Mouse (Mus musculus) liver, postnatal 0 days (tissue): ENCODE results near the gene Tgm1. TPM values are rescaled to one million over a fixed set of nuclear protein-coding genes. Genes with fewer than 3 reads are reported as not detected.

Experiments used
- ATAC-seq: fragments of 200-750 bp; cut with Nextera tagmentation; 2 replicates; pipeline ENCODE4 v1.8.0; 2017; ENCODE audit warnings: mild to moderate bottlenecking, moderate library complexity
- DNase-seq: peaks from one replicate; pipeline ENCODE4 v3.0.0-alpha.2; 2016
- H3K27ac ChIP-seq: fragments of 300-500 bp; sonication (generic); 2 replicates; pipeline ENCODE4 v1.5.1; 2014; ENCODE audit warnings: antibody characterized with exemption, moderate library complexity, mild to moderate bottlenecking, low read depth
- H3K27me3 ChIP-seq: fragments of 300-500 bp; sonication (generic); 2 replicates; pipeline ENCODE4 v1.6.1; 2014; ENCODE audit warnings: low read length, control low read depth, mixed read lengths; ENCODE audit not compliant: insufficient read depth
- H3K36me3 ChIP-seq: fragments of 300-500 bp; sonication (generic); replicated peaks from 2 replicates; pipeline ENCODE4 v1.6.1; 2014; ENCODE audit warnings: mild to moderate bottlenecking, control low read depth, low read length, moderate library complexity, mixed read lengths; ENCODE audit not compliant: insufficient read depth
- H3K4me1 ChIP-seq: fragments of 300-500 bp; sonication (generic); 2 replicates; pipeline ENCODE4 v1.6.1; 2014; ENCODE audit warnings: antibody characterized with exemption, mild to moderate bottlenecking, control low read depth; ENCODE audit not compliant: insufficient read depth
- H3K4me2 ChIP-seq: fragments of 300-500 bp; sonication (generic); 2 replicates; pipeline ENCODE4 v1.6.1; 2014; ENCODE audit warnings: low read depth, mild to moderate bottlenecking, low read length, moderate library complexity, mixed read lengths
- H3K4me3 ChIP-seq: fragments of 300-500 bp; sonication (generic); 2 replicates; pipeline ENCODE4 v1.5.1; 2014; ENCODE audit warnings: low read depth, low read length
- H3K9ac ChIP-seq: fragments of 300-500 bp; sonication (generic); replicated peaks from 2 replicates; pipeline ENCODE4 v1.6.1; 2014; ENCODE audit warnings: mild to moderate bottlenecking, moderate library complexity
- H3K9me3 ChIP-seq: fragments of 300-500 bp; sonication (generic); 2 replicates; pipeline ENCODE4 v1.6.1; 2016; ENCODE audit warnings: mild to moderate bottlenecking, control low read depth, low read length, mixed read lengths
- CTCF ChIP-seq: sonication (generic); IDR thresholded peaks from 2 replicates; pipeline ENCODE4 v1.5.1; 2016; ENCODE audit warnings: antibody characterized with exemption, low read depth
- EP300 ChIP-seq: IDR thresholded peaks from 2 replicates; pipeline ENCODE4 v1.6.1; 2016; ENCODE audit warnings: antibody characterized with exemption, low read depth, mild to moderate bottlenecking
- WGBS: fragments of 180-500 bp; shearing (Covaris S2); extraction: QIAGEN DNeasy Blood & Tissue Kit; methylation state at CpG from one replicate; pipeline ENCODE4 v1.1.7; 2014; ENCODE audit not compliant: insufficient replicate concordance; 5-methylcytosine and 5-hydroxymethylcytosine counted together
- polyA plus RNA-seq: library from polyadenylated mRNA; unstranded; fragments of >200 nt; fragmentation: Nextera tagmentation; extraction: Ambion mirVana; gene quantifications from 2 replicates; pipeline ENCODE4 v1.2.1, GENCODE M21; 2015

Tgm1 gene
- polyA plus RNA-seq, 1 experiment from 2014 or later, result 4.7 TPM

GRCm38 (mm10) chr14:55658011-55658410 is 55.7 kb downstream of the Tgm1 start:
- H3K27ac ChIP-seq, result no peak overlapping the region
- ATAC-seq, result no peak
- H3K4me3 ChIP-seq, result no peak overlapping the region
- H3K4me1 ChIP-seq, result 0 out of 2 replicates have a peak, but pooled peaks cover 5% of the 10 kb centered on the region
- H3K36me3 ChIP-seq, result peaks cover 14% of the 10 kb centered on the region
- no peaks in the 10 kb centered on the region for H3K27me3 ChIP-seq
- DNase-seq, result no peak
- H3K4me2 ChIP-seq, result no peak overlapping the region
- no peak overlapping the region for H3K9ac ChIP-seq
- 92% methylated on average over 5 of the region's 5 CpGs for WGBS
- H3K9me3 ChIP-seq, result no peaks in the 10 kb centered on the region
- no peak for TF ChIP-seq EP300
- TF ChIP-seq CTCF, result no peak

DNA sequence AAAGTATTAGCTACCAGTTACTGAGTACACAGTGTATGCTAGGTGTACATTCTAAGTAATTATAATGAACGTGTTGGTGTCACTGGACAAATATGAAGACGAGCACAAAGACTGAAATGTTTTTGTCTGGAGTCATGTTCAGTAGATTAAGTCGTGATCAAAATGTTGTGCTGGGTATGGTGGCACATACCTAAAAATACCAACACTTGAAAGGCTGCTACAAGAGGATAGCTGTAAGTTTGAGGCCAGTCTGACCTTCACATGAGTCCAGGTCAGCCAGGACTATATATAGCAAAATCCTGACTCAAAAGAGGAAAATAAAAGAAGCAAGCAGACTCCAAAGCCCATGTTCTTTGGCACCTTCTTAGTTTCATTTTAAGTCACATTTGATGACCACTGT is 56.8 kb downstream of the Tgm1 start:
- Histone ChIP-seq H3K36me3 (0 out of 2 replicates have a peak, but pooled peaks cover 7% of the 10 kb centered on the region), H3K27ac (no peak overlapping the region), H3K4me3 (no peak overlapping the region), H3K9me3 (no peaks in the 10 kb centered on the region), H3K4me2 (no peak overlapping the region), H3K27me3 (no peaks in the 10 kb centered on the region), H3K9ac (no peak overlapping the region), H3K4me1 (0 out of 2 replicates have a peak, but pooled peaks cover 5% of the 10 kb centered on the region)
- ATAC-seq (no peak), DNase-seq (no peak)
- 80% methylated on average over 3 of the region's 3 CpGs for WGBS
- TF ChIP-seq CTCF, result no peak
- TF ChIP-seq EP300, result no peak

- Histone ChIP-seq H3K36me3 (0 out of 2 replicates have a peak, but pooled peaks cover under 1% of the 10 kb centered on the region), H3K27ac (no peak overlapping the region), H3K9ac (no peak overlapping the region), H3K4me3 (no peak overlapping the region), H3K9me3 (no peaks in the 10 kb centered on the region), H3K4me2 (no peak overlapping the region), H3K27me3 (no peaks in the 10 kb centered on the region), H3K4me1 (no peaks in the 10 kb centered on the region)
- 80% methylated on average over 7 of the region's 7 CpGs for WGBS
- no peak for DNase-seq
- no peak for ATAC-seq
- TF ChIP-seq CTCF (no peak), EP300 (no peak)
Measured at GRCm38 (mm10) chr14:55651528-55651927, 62.2 kb downstream of the Tgm1 start.

Other genes starting within 250 kb of the Tgm1 start
- 177 TPM in 2 replicates for gene Dhrs4, start 235.2 kb downstream of the Tgm1 start, polyA plus RNA-seq
- gene Carmil3, start 223.3 kb downstream of the Tgm1 start, polyA plus RNA-seq, result 0.06 and 0.08 TPM in 2 replicates
- gene Cpne6, start 203.5 kb downstream of the Tgm1 start, polyA plus RNA-seq, result not detected in 2 replicates
- gene Nrl, start 188.9 kb downstream of the Tgm1 start, polyA plus RNA-seq, result not detected in 2 replicates
- gene Pck2, start 173.7 kb downstream of the Tgm1 start, polyA plus RNA-seq, result 19.9 and 20.7 TPM in 2 replicates
- 59.9 and 62.7 TPM in 2 replicates for gene Dcaf11, start 153.9 kb downstream of the Tgm1 start, polyA plus RNA-seq
- gene A730061H03Rik, start 153.5 kb downstream of the Tgm1 start, polyA plus RNA-seq, result 1.3 and 1.4 TPM in 2 replicates
- 1.8 and 4.6 TPM in 2 replicates for gene Fitm1, start 138.3 kb downstream of the Tgm1 start, polyA plus RNA-seq
- 162 and 180 TPM in 2 replicates for gene Psme1, start 135.8 kb downstream of the Tgm1 start, polyA plus RNA-seq
- 17.3 and 19.2 TPM in 2 replicates for gene Emc9, start 128.6 kb downstream of the Tgm1 start, polyA plus RNA-seq
- gene Psme2, start 122.8 kb downstream of the Tgm1 start, polyA plus RNA-seq, result 222 and 231 TPM in 2 replicates
- 8.5 and 9.6 TPM in 2 replicates for gene Rnf31, start 122.2 kb downstream of the Tgm1 start, polyA plus RNA-seq
- 18.6 and 19.4 TPM in 2 replicates for gene Irf9, start 110.4 kb downstream of the Tgm1 start, polyA plus RNA-seq
- gene Rec8, start 95.9 kb downstream of the Tgm1 start, polyA plus RNA-seq, result 1.5 and 2.2 TPM in 2 replicates
- 14.7 and 16.6 TPM in 2 replicates for gene Ipo4, start 78.0 kb downstream of the Tgm1 start, polyA plus RNA-seq
- gene Gm49378, start 76.0 kb downstream of the Tgm1 start, polyA plus RNA-seq, result 0.99 and 1.6 TPM in 2 replicates
- 39.3 and 42.8 TPM in 2 replicates for gene Tm9sf1, start 70.1 kb downstream of the Tgm1 start, polyA plus RNA-seq
- 0.06 and 0.21 TPM in 2 replicates for gene Tssk4, start 63.7 kb downstream of the Tgm1 start, polyA plus RNA-seq
- gene Mdp1, start 53.4 kb downstream of the Tgm1 start, polyA plus RNA-seq, result 16.0 and 16.1 TPM in 2 replicates
- 15.0 and 17.4 TPM in 2 replicates for gene Gmpr2, start 42.0 kb downstream of the Tgm1 start, polyA plus RNA-seq
- gene Nedd8, start 41.8 kb downstream of the Tgm1 start, polyA plus RNA-seq, result 228 and 231 TPM in 2 replicates
- 11.5 and 14.1 TPM in 2 replicates for gene Tinf2, start 32.1 kb downstream of the Tgm1 start, polyA plus RNA-seq
- gene Rabggta, start 8.3 kb upstream of the Tgm1 start, polyA plus RNA-seq, result 18.5 and 21.2 TPM in 2 replicates
- gene Dhrs1, start 31.8 kb upstream of the Tgm1 start, polyA plus RNA-seq, result 98.6 and 103 TPM in 2 replicates
- gene Nop9, start 31.8 kb upstream of the Tgm1 start, polyA plus RNA-seq, result 13.2 and 14.5 TPM in 2 replicates
- 191 and 192 TPM in 2 replicates for gene Cideb, start 44.5 kb upstream of the Tgm1 start, polyA plus RNA-seq
- 1.8 and 2.1 TPM in 2 replicates for gene Ltb4r2, start 47.5 kb upstream of the Tgm1 start, polyA plus RNA-seq
- 21.6 and 22.0 TPM in 2 replicates for gene Ltb4r1, start 52.0 kb upstream of the Tgm1 start, polyA plus RNA-seq
- gene Adcy4, start 70.2 kb upstream of the Tgm1 start, polyA plus RNA-seq, result 1.5 and 1.7 TPM in 2 replicates
- gene Ripk3, start 74.9 kb upstream of the Tgm1 start, polyA plus RNA-seq, result 9.6 and 10.3 TPM in 2 replicates
- gene Nfatc4, start 109.2 kb upstream of the Tgm1 start, polyA plus RNA-seq, result 0.41 and 0.63 TPM in 2 replicates
- gene Nynrin, start 140.1 kb upstream of the Tgm1 start, polyA plus RNA-seq, result 0.63 and 0.70 TPM in 2 replicates
- 0.29 and 0.40 TPM in 2 replicates for gene Cbln3, start 170.5 kb upstream of the Tgm1 start, polyA plus RNA-seq
- 4.6 and 5.2 TPM in 2 replicates for gene Khnyn, start 171.0 kb upstream of the Tgm1 start, polyA plus RNA-seq
- gene Sdr39u1, start 186.4 kb upstream of the Tgm1 start, polyA plus RNA-seq, result 26.2 and 26.9 TPM in 2 replicates
- gene Cma1, start 230.7 kb upstream of the Tgm1 start, polyA plus RNA-seq, result 0.59 and 1.7 TPM in 2 replicates
- not detected in 2 replicates for gene Cma2, start 237.1 kb upstream of the Tgm1 start, polyA plus RNA-seq